Mouse (Mus musculus) liver, adult (tissue): ENCODE measurements around the gene Ptges2.

Experiments
- GATA4 ChIP-seq: IDR thresholded peaks from 2 replicates; pipeline ENCODE4 v1.6.1; 2014; ENCODE audit warnings: mild to moderate bottlenecking, low read length; ENCODE audit not compliant: insufficient replicate concordance

Gene Ptges2

GRCm38 (mm10) chr2:32420066-32420608, 24.4 kb downstream of the Ptges2 start:
- no peak for TF ChIP-seq GATA4

- no peak for TF ChIP-seq GATA4
Measured at GRCm38 (mm10) chr2:32420647-32421046, 25.0 kb downstream of the Ptges2 start.

GRCm38 (mm10) chr2:32421851-32422251, 26.2 kb downstream of the Ptges2 start:
- no peak for TF ChIP-seq GATA4

- peak; percentile 44; the same call in 1 of the 2 replicates for TF ChIP-seq GATA4
Measured at GRCm38 (mm10) chr2:32423481-32424331, 28.0 kb downstream of the Ptges2 start.

GRCm38 (mm10) chr2:32424796-32425195, 29.1 kb downstream of the Ptges2 start:
- TF ChIP-seq GATA4, result no peak

- no peak for TF ChIP-seq GATA4
Measured at GRCm38 (mm10) chr2:32425568-32425967, 29.9 kb downstream of the Ptges2 start.

- no peak for TF ChIP-seq GATA4
Measured at GRCm38 (mm10) chr2:32426141-32426540, 30.4 kb downstream of the Ptges2 start.

GRCm38 (mm10) chr2:32427720-32428119, 32.0 kb downstream of the Ptges2 start:
- TF ChIP-seq GATA4, result no peak

- no peak for TF ChIP-seq GATA4
Measured at GRCm38 (mm10) chr2:32428262-32428722, 32.6 kb downstream of the Ptges2 start.

- TF ChIP-seq GATA4, result no peak
Measured at GRCm38 (mm10) chr2:32429215-32429891, 33.7 kb downstream of the Ptges2 start.

GRCm38 (mm10) chr2:32430701-32431676, 35.3 kb downstream of the Ptges2 start:
- TF ChIP-seq GATA4, result no peak

GRCm38 (mm10) chr2:32436686-32437372, 41.1 kb downstream of the Ptges2 start:
- no peak for TF ChIP-seq GATA4

- TF ChIP-seq GATA4, result no peak
Measured at GRCm38 (mm10) chr2:32437612-32438166, 42.0 kb downstream of the Ptges2 start.

GRCm38 (mm10) chr2:32438733-32439132, 43.0 kb downstream of the Ptges2 start:
- TF ChIP-seq GATA4, result no peak

GRCm38 (mm10) chr2:32439177-32439576, 43.5 kb downstream of the Ptges2 start:
- no peak for TF ChIP-seq GATA4
